Mouse (Mus musculus): ENCODE results near the gene Polr1e. TPM values are rescaled to one million over a fixed set of nuclear protein-coding genes. Genes with fewer than 3 reads are reported as not detected.
"Not testable (repeated sequence)": the region's sequence is repeated elsewhere in the genome, so short reads cannot be mapped to it uniquely, and the experiment has no call there.

Gene Polr1e
- polyA plus RNA-seq, 1 experiment from 2014 or later, result 33.8 TPM

GRCm38 (mm10) chr4:45063836-45064235, 45.5 kb downstream of the Polr1e start:
- not testable (repeated sequence) for ATAC-seq (ENCODE audit: insufficient number of reproducible peaks, low FRiP score, low TSS enrichment, low read depth)

GRCm38 (mm10) chr4:45064577-45064976, 46.2 kb downstream of the Polr1e start:
- H3K4me1 ChIP-seq, result no peaks in the 10 kb centered on the region
- no peak overlapping the region for H3K4me2 ChIP-seq (replicated peaks)
- 77% methylated on average over 2 of the region's 2 CpGs for WGBS

More at GRCm38 (mm10) chr4:45063836-45064235, 45.5 kb downstream of the Polr1e start:
- WGBS, result 80% methylated on average over 1 of the region's 1 CpGs
- H3K4me3 ChIP-seq (replicated peaks); H3K4me2 ChIP-seq (replicated peaks); H3K4me1 ChIP-seq; H3K27ac ChIP-seq (replicated peaks); H3K9ac ChIP-seq; H3K27me3 ChIP-seq; H3K9me3 ChIP-seq (replicated peaks): not testable (repeated sequence)
- H3K36me3 ChIP-seq, result peaks cover 33% of the 10 kb centered on the region

GRCm38 (mm10) chr4:45066036-45066730, 47.8 kb downstream of the Polr1e start:
- 48% methylated on average over 2 of the region's 2 CpGs for WGBS
- ATAC-seq (ENCODE audit: insufficient number of reproducible peaks, low FRiP score, low TSS enrichment, low read depth), result no peak
- Histone ChIP-seq H3K4me3 (replicated peaks) (no peak overlapping the region), H3K27me3 (no peaks in the 10 kb centered on the region), H3K9ac (no peak overlapping the region), H3K36me3 (peaks cover 12% of the 10 kb centered on the region), H3K4me1 (no peaks in the 10 kb centered on the region), H3K9me3 (replicated peaks) (no peaks in the 10 kb centered on the region), H3K27ac (replicated peaks) (no peak overlapping the region), H3K4me2 (replicated peaks) (no peak overlapping the region)

More at GRCm38 (mm10) chr4:45064577-45064976, 46.2 kb downstream of the Polr1e start:
- Histone ChIP-seq H3K27ac (replicated peaks) (no peak overlapping the region), H3K9me3 (replicated peaks) (no peaks in the 10 kb centered on the region), H3K4me3 (replicated peaks) (no peak overlapping the region), H3K27me3 (no peaks in the 10 kb centered on the region), H3K9ac (no peak overlapping the region), H3K36me3 (peaks cover 27% of the 10 kb centered on the region)
- no peak for ATAC-seq (ENCODE audit: insufficient number of reproducible peaks, low FRiP score, low TSS enrichment, low read depth)

GRCm38 (mm10) chr4:45067742-45068141, 49.4 kb downstream of the Polr1e start:
- peak; percentile 47; the same call in 1 of the 2 replicates for ATAC-seq (ENCODE audit: insufficient number of reproducible peaks, low FRiP score, low TSS enrichment, low read depth)

GRCm38 (mm10) chr4:45072261-45072973, 54.0 kb downstream of the Polr1e start:
- H3K4me3 ChIP-seq (replicated peaks), result no peak overlapping the region
- H3K4me2 ChIP-seq (replicated peaks), result no peak overlapping the region
- no peak for ATAC-seq (ENCODE audit: insufficient number of reproducible peaks, low FRiP score, low TSS enrichment, low read depth)
- no peaks in the 10 kb centered on the region for H3K9me3 ChIP-seq (replicated peaks)
- H3K4me1 ChIP-seq, result no peaks in the 10 kb centered on the region
- H3K27ac ChIP-seq (replicated peaks), result no peak overlapping the region
- H3K27me3 ChIP-seq, result no peaks in the 10 kb centered on the region
- peaks cover 4% of the 10 kb centered on the region; the same call in 1 of the 2 replicates for H3K36me3 ChIP-seq
- no peak overlapping the region for H3K9ac ChIP-seq
- 64% methylated on average over 15 of the region's 15 CpGs for WGBS

More at GRCm38 (mm10) chr4:45067742-45068141, 49.4 kb downstream of the Polr1e start:
- no peak overlapping the region for H3K4me3 ChIP-seq (replicated peaks)
- no peak overlapping the region for H3K27ac ChIP-seq (replicated peaks)
- H3K4me1 ChIP-seq, result no peaks in the 10 kb centered on the region
- WGBS, result 79% methylated on average over 4 of the region's 4 CpGs
- no peak overlapping the region for H3K9ac ChIP-seq
- H3K27me3 ChIP-seq, result no peaks in the 10 kb centered on the region
- no peaks in the 10 kb centered on the region for H3K9me3 ChIP-seq (replicated peaks)
- H3K36me3 ChIP-seq, result peaks cover 4% of the 10 kb centered on the region; the same call in 1 of the 2 replicates
- no peak overlapping the region for H3K4me2 ChIP-seq (replicated peaks)

GRCm38 (mm10) chr4:45073544-45073943, 55.2 kb downstream of the Polr1e start:
- Histone ChIP-seq H3K36me3 (peaks cover 8% of the 10 kb centered on the region), H3K9ac (no peak overlapping the region), H3K4me1 (no peaks in the 10 kb centered on the region), H3K27me3 (no peaks in the 10 kb centered on the region), H3K4me2 (replicated peaks) (no peak overlapping the region), H3K27ac (replicated peaks) (no peak overlapping the region), H3K4me3 (replicated peaks) (no peak overlapping the region), H3K9me3 (replicated peaks) (no peaks in the 10 kb centered on the region)
- ATAC-seq (ENCODE audit: insufficient number of reproducible peaks, low FRiP score, low TSS enrichment, low read depth), result no peak
- 71% methylated on average over 6 of the region's 6 CpGs for WGBS

- H3K9me3 ChIP-seq (replicated peaks); H3K27ac ChIP-seq (replicated peaks); H3K27me3 ChIP-seq; H3K4me3 ChIP-seq (replicated peaks); H3K4me2 ChIP-seq (replicated peaks); ATAC-seq (ENCODE audit: insufficient number of reproducible peaks, low FRiP score, low TSS enrichment, low read depth); H3K9ac ChIP-seq: not testable (repeated sequence)
- H3K36me3 ChIP-seq, result peaks cover 12% of the 10 kb centered on the region; the same call in 1 of the 2 replicates
- peaks cover 13% of the 10 kb centered on the region for H3K4me1 ChIP-seq
- WGBS, result 88% methylated on average over 4 of the region's 4 CpGs
These were observed 62.7 kb downstream of the Polr1e start for GRCm38 (mm10) chr4:45081041-45081440.

- WGBS, result 73% methylated on average over 9 of the region's 9 CpGs
- H3K9me3 ChIP-seq (replicated peaks), result no peaks in the 10 kb centered on the region
- no peak overlapping the region for H3K27ac ChIP-seq (replicated peaks)
- ATAC-seq (ENCODE audit: insufficient number of reproducible peaks, low FRiP score, low TSS enrichment, low read depth), result no peak
- H3K36me3 ChIP-seq, result peaks cover 12% of the 10 kb centered on the region; the same call in 1 of the 2 replicates
- no peaks in the 10 kb centered on the region for H3K27me3 ChIP-seq
- peaks cover 13% of the 10 kb centered on the region for H3K4me1 ChIP-seq
- H3K9ac ChIP-seq, result no peak overlapping the region
- H3K4me3 ChIP-seq (replicated peaks), result peak overlapping the region; percentile 94
- peak overlapping the region; percentile 65 for H3K4me2 ChIP-seq (replicated peaks)
These were observed 64.6 kb downstream of the Polr1e start for GRCm38 (mm10) chr4:45082951-45083350.

GRCm38 (mm10) chr4:45083487-45083886, 65.1 kb downstream of the Polr1e start:
- ATAC-seq (ENCODE audit: insufficient number of reproducible peaks, low FRiP score, low TSS enrichment, low read depth), result no peak
- peaks cover 9% of the 10 kb centered on the region; the same call in 1 of the 2 replicates for H3K36me3 ChIP-seq
- peaks cover 13% of the 10 kb centered on the region for H3K4me1 ChIP-seq
- H3K9ac ChIP-seq, result 0 out of 2 replicates have a peak overlapping the region, but pooled peaks have one; percentile 98
- H3K9me3 ChIP-seq (replicated peaks), result no peaks in the 10 kb centered on the region
- under 1% methylated on average over 8 of the region's 8 CpGs for WGBS
- peak overlapping the region; percentile 94 for H3K4me3 ChIP-seq (replicated peaks)
- no peak overlapping the region for H3K27ac ChIP-seq (replicated peaks)
- peak overlapping the region; percentile 65 for H3K4me2 ChIP-seq (replicated peaks)
- H3K27me3 ChIP-seq, result no peaks in the 10 kb centered on the region

- H3K4me2 ChIP-seq (replicated peaks), result peak within 1 kb of the TSS; percentile 65
- WGBS, result under 1% methylated on average over 72 of the region's 77 CpGs
- peak within 1 kb of the TSS; percentile 94 for H3K4me3 ChIP-seq (replicated peaks)
- no peaks in the 10 kb centered on the region for H3K27me3 ChIP-seq
- peak within 1 kb of the TSS; percentile 98 for H3K9ac ChIP-seq
- H3K27ac ChIP-seq (replicated peaks), result peak within 1 kb of the TSS; percentile 90
- H3K4me1 ChIP-seq, result peaks cover 13% of the 10 kb centered on the region
- ATAC-seq (ENCODE audit: insufficient number of reproducible peaks, low FRiP score, low TSS enrichment, low read depth), result peak; percentile 98
- 0 out of 2 replicates have a peak, but pooled peaks cover 1% of the 10 kb centered on the region for H3K36me3 ChIP-seq
- no peaks in the 10 kb centered on the region for H3K9me3 ChIP-seq (replicated peaks)
These were observed 65.9 kb downstream of the Polr1e start, which contains the start of gene Fbxo10 for GRCm38 (mm10) chr4:45084021-45084894. TSS of gene Fbxo10 (minus strand) at chr4:45084604.

Data from embryonic facial prominence, embryonic 15.5 days (tissue).